ENCODE assay signal across 11 mouse cellular contexts in genomic region chr12:4679971-4680370, GRCm38 (mm10). TPM values are rescaled to one million over a fixed set of nuclear protein-coding genes. Genes with fewer than 3 reads are reported as not detected.
DNase-seq lines count a peak whose midpoint lies in the region; ATAC-seq and TF ChIP-seq lines count a peak whose summit lies in the region.
"Had no signal": no experiment of that assay in that cellular context is flagged by ENCODE, and none has a peak within 500 bp of the region (broad histone marks: within the 10 kb centered on the region; RNA-seq: fewer than 3 reads in every experiment).

No protein-coding gene starts in this region.

- peak overlapping the region; percentile 3; the same call in 1 of the 2 replicates for H3K27ac ChIP-seq in heart, postnatal 0 days (ENCODE audit: low read depth)
- H3K27ac ChIP-seq in liver, embryonic 11.5 days (ENCODE audit: low read depth, low read length): peak overlapping the region; percentile 49
- no peak overlapping the region for H3K27ac ChIP-seq in embryonic facial prominence, embryonic 10.5 days (replicated peaks)
- H3K27ac ChIP-seq: embryonic facial prominence, embryonic 15.5 days; macrophage had no signal

- 21% methylated on average over 4 of the region's 4 CpGs for WGBS in heart, postnatal 0 days
- WGBS in liver, embryonic 11.5 days: 23% methylated on average over 4 of the region's 4 CpGs
- WGBS in embryonic facial prominence, embryonic 10.5 days: 80% methylated on average over 4 of the region's 4 CpGs

- no peak overlapping the region for H3K4me3 ChIP-seq in heart, postnatal 0 days (ENCODE audit: low read depth, low read length)
- 0 out of 2 replicates have a peak overlapping the region, but pooled peaks have one; percentile 10 for H3K4me3 ChIP-seq in liver, embryonic 11.5 days (ENCODE audit: low read depth, low read length)
- no peak overlapping the region for H3K4me3 ChIP-seq in embryonic facial prominence, embryonic 10.5 days
- H3K4me3 ChIP-seq: embryonic facial prominence, embryonic 15.5 days had no signal

- H3K4me1 ChIP-seq in heart, postnatal 0 days (ENCODE audit: control insufficient read depth, insufficient read depth): peaks cover 13% of the 10 kb centered on the region; the same call in 1 of the 2 replicates
- H3K4me1 ChIP-seq in liver, embryonic 11.5 days (replicated peaks; ENCODE audit: control insufficient read depth, insufficient read depth, low read length): peaks cover 23% of the 10 kb centered on the region
- H3K4me1 ChIP-seq in embryonic facial prominence, embryonic 10.5 days: no peaks in the 10 kb centered on the region
- H3K4me1 ChIP-seq: embryonic facial prominence, embryonic 15.5 days had no signal

- H3K36me3 ChIP-seq in heart, postnatal 0 days (replicated peaks; ENCODE audit: control insufficient read depth, insufficient read depth, low read length): peaks cover 48% of the 10 kb centered on the region
- H3K36me3 ChIP-seq in liver, embryonic 11.5 days (ENCODE audit: control insufficient read depth, insufficient read depth, low read length): no peaks in the 10 kb centered on the region
- H3K36me3 ChIP-seq in embryonic facial prominence, embryonic 10.5 days (replicated peaks): no peaks in the 10 kb centered on the region; the same call in 1 of the 2 replicates

- no peaks in the 10 kb centered on the region for H3K9me3 ChIP-seq in heart, postnatal 0 days (replicated peaks; ENCODE audit: control insufficient read depth, low read length)
- no peaks in the 10 kb centered on the region for H3K9me3 ChIP-seq in liver, embryonic 11.5 days (ENCODE audit: control insufficient read depth, low read length)
- H3K9me3 ChIP-seq in embryonic facial prominence, embryonic 10.5 days: no peaks in the 10 kb centered on the region
- H3K9me3 ChIP-seq: embryonic facial prominence, embryonic 15.5 days had no signal

- TF ChIP-seq CTCF in heart, postnatal 0 days (IDR thresholded peaks at IDR 0.05; ENCODE audit: low read depth): no peak

- peak; percentile 5 for DNase-seq in embryo, embryonic 11.5 days (ENCODE audit: low read depth, low spot score)
- no peak for DNase-seq in embryo, embryonic 9.5 days (ENCODE audit: extremely low spot score)
- peak; percentile 94 for DNase-seq in MEL-GATA-1-ER (ENCODE audit: extremely low read depth, low read depth)
- peak; percentile 10 for DNase-seq in heart, postnatal 0 days (ENCODE audit: low spot score)
- peak; percentile 52 for DNase-seq in liver, embryonic 11.5 days (ENCODE audit: low spot score)
- DNase-seq in thymus, postnatal 14 days: no peak
- no peak for DNase-seq in embryonic facial prominence, embryonic 10.5 days (ENCODE audit: low spot score)
- no peak for DNase-seq in cerebellum, postnatal 14 days
- DNase-seq: kidney, adult 18-20 months had no signal

- H3K4me2 ChIP-seq in heart, postnatal 0 days (ENCODE audit: low read depth, low read length): peak overlapping the region; percentile 23; the same call in 1 of the 2 replicates
- peak overlapping the region; percentile 49 for H3K4me2 ChIP-seq in liver, embryonic 11.5 days
- H3K4me2 ChIP-seq: embryonic facial prominence, embryonic 15.5 days had no signal

- H3K9ac ChIP-seq in heart, postnatal 0 days (replicated peaks; ENCODE audit: low read depth, low read length): no peak overlapping the region
- peak overlapping the region; percentile 12 for H3K9ac ChIP-seq in liver, embryonic 11.5 days (ENCODE audit: low read depth, low read length)
- H3K9ac ChIP-seq: embryonic facial prominence, embryonic 15.5 days had no signal

- H3K27me3 ChIP-seq in heart, postnatal 0 days (ENCODE audit: control insufficient read depth, insufficient read depth, low read length): no peaks in the 10 kb centered on the region
- no peaks in the 10 kb centered on the region for H3K27me3 ChIP-seq in liver, embryonic 11.5 days (replicated peaks; ENCODE audit: control insufficient read depth, insufficient read depth, low read length)
- H3K27me3 ChIP-seq in embryonic facial prominence, embryonic 10.5 days (replicated peaks; ENCODE audit: low read depth, poor library complexity, severe bottlenecking): no peaks in the 10 kb centered on the region
- H3K27me3 ChIP-seq: embryonic facial prominence, embryonic 15.5 days had no signal

- no peak for TF ChIP-seq EP300 in heart, postnatal 0 days (IDR thresholded peaks at IDR 0.05; ENCODE audit: low read depth)

- ATAC-seq in heart, postnatal 0 days (ENCODE audit: insufficient read depth, low read depth): peak; percentile 69
- peak; percentile 100 for ATAC-seq in liver, embryonic 11.5 days (replicated peaks; ENCODE audit: low FRiP score)

RNA-seq across cellular contexts. Expression of gene Fam228a, which starts 58.3 kb away (rescaled TPM):
- 0.08 and 0.65 TPM in 2 replicates for total RNA-seq in heart, postnatal 0 days (2014; rRNA removed; ENCODE audit: low replicate concordance)
- 0.14 TPM in 1 of 2 replicates, not detected in the other for polyA plus RNA-seq in heart, postnatal 0 days (2015; fragmentation: Nextera tagmentation; extraction: Ambion mirVana)
- 0.19 and 0.31 TPM in 2 replicates for polyA plus RNA-seq in liver, embryonic 11.5 days (2014; fragmentation: Nextera tagmentation; extraction: Ambion mirVana)
- 0.33 and 0.45 TPM in 2 replicates for polyA plus RNA-seq in embryonic facial prominence, embryonic 10.5 days (2016; fragmentation: Nextera tagmentation; extraction: Ambion mirVana)
- polyA plus RNA-seq: macrophage had no signal

Comparison
In these comparisons a context has a peak if more than half of its experiments do, and no peak if none do; other contexts are left out.
1. DNase-seq: peak in embryo, embryonic 11.5 days (single experiment), MEL-GATA-1-ER (single experiment), heart, postnatal 0 days (single experiment) and liver, embryonic 11.5 days (single experiment); none in embryo, embryonic 9.5 days (single experiment), thymus, postnatal 14 days (single experiment), embryonic facial prominence, embryonic 10.5 days (single experiment) and cerebellum, postnatal 14 days (0 of 2).